Mouse (Mus musculus) intestine, embryonic 14.5 days (tissue): Measurements from ENCODE around the gene Traf2. TPM values are rescaled to one million over a fixed set of nuclear protein-coding genes. Genes with fewer than 3 reads are reported as not detected.

Source experiments
- ATAC-seq: fragments of 200-750 bp; cut with Nextera tagmentation; replicated peaks from 2 replicates; pipeline ENCODE4 v1.8.0; 2017; ENCODE audit warnings: low read depth, moderate number of reproducible peaks, moderate TSS enrichment, moderate library complexity; ENCODE audit not compliant: low FRiP score, low TSS enrichment
- DNase-seq: peaks from one replicate; pipeline ENCODE4 v3.0.0-alpha.2; 2018; ENCODE audit warnings: low spot score
- H3K27ac ChIP-seq: fragments of 300-500 bp; sonication (generic); 2 replicates; pipeline ENCODE4 v1.5.1; 2014; ENCODE audit warnings: low read depth, mild to moderate bottlenecking, control low read depth
- H3K27me3 ChIP-seq: fragments of 300-500 bp; sonication (generic); replicated peaks from 2 replicates; pipeline ENCODE4 v1.6.1; 2014; ENCODE audit warnings: low read length, control low read depth; ENCODE audit not compliant: control insufficient read depth, insufficient read depth
- H3K36me3 ChIP-seq: fragments of 300-500 bp; sonication (generic); 2 replicates; pipeline ENCODE4 v1.6.1; 2014; ENCODE audit warnings: low read length, control low read depth; ENCODE audit not compliant: control insufficient read depth, insufficient read depth
- H3K4me1 ChIP-seq: fragments of 300-500 bp; sonication (generic); replicated peaks from 2 replicates; pipeline ENCODE4 v1.6.1; 2014; ENCODE audit warnings: low read length, control low read depth, mixed read lengths; ENCODE audit not compliant: control insufficient read depth, insufficient read depth
- H3K4me2 ChIP-seq: fragments of 300-500 bp; sonication (generic); 2 replicates; pipeline ENCODE4 v1.6.1; 2014; ENCODE audit warnings: low read length
- H3K4me3 ChIP-seq: fragments of 300-500 bp; sonication (generic); 2 replicates; pipeline ENCODE4 v1.5.1; 2014; ENCODE audit warnings: low read depth, low read length, control low read depth, mixed read lengths
- H3K9ac ChIP-seq: fragments of 300-500 bp; sonication (generic); 2 replicates; pipeline ENCODE4 v1.6.1; 2014; ENCODE audit warnings: mild to moderate bottlenecking, low read length
- H3K9me3 ChIP-seq: fragments of 300-500 bp; sonication (generic); 2 replicates; pipeline ENCODE4 v1.6.1; 2016; ENCODE audit warnings: low read length, control low read depth; ENCODE audit not compliant: control insufficient read depth
- WGBS: fragments of 180-500 bp; shearing (Covaris S2); extraction: QIAGEN DNeasy Blood & Tissue Kit; methylation state at CpG from one replicate; pipeline ENCODE4 v1.1.7; 2014; 5-methylcytosine and 5-hydroxymethylcytosine counted together
- polyA plus RNA-seq: library from polyadenylated mRNA; unstranded; fragments of >200 nt; fragmentation: Nextera tagmentation; extraction: Ambion mirVana; gene quantifications from 2 replicates; pipeline ENCODE4 v1.2.1, GENCODE M21; 2014

Gene Traf2
- polyA plus RNA-seq, 1 experiment from 2014 or later: 32.0 TPM

- Histone ChIP-seq H3K27me3 (no peaks in the 10 kb centered on the region), H3K4me1 (peaks cover 3% of the 10 kb centered on the region), H3K4me3 (no peak overlapping the region), H3K9me3 (no peaks in the 10 kb centered on the region), H3K9ac (no peak overlapping the region), H3K36me3 (no peaks in the 10 kb centered on the region), H3K27ac (no peak overlapping the region), H3K4me2 (no peak overlapping the region)
- DNase-seq: no peak
- ATAC-seq: no peak
- WGBS: 47% methylated on average over 4 of the region's 4 CpGs
Observed at GRCm38 (mm10) chr2:25496462-25496861, 50.3 kb downstream of the Traf2 start.

GRCm38 (mm10) chr2:25493476-25493961 lies 53.2 kb downstream of the Traf2 start, which contains the start of gene Lcn12:
TSS of gene Lcn12 (minus strand) at chr2:25493911.
- DNase-seq (no peak), ATAC-seq (no peak)
- Histone ChIP-seq H3K27me3 (no peaks in the 10 kb centered on the region), H3K27ac (no peak within 1 kb of the TSS), H3K4me2 (no peak within 1 kb of the TSS), H3K9me3 (no peaks in the 10 kb centered on the region), H3K36me3 (no peaks in the 10 kb centered on the region), H3K4me3 (no peak within 1 kb of the TSS), H3K4me1 (no peaks in the 10 kb centered on the region), H3K9ac (no peak within 1 kb of the TSS)
- 84% methylated on average over 5 of the region's 5 CpGs for WGBS

- no peak for ATAC-seq
- Histone ChIP-seq H3K27ac (no peak overlapping the region), H3K4me2 (no peak overlapping the region), H3K4me3 (no peak overlapping the region), H3K9ac (no peak overlapping the region), H3K9me3 (no peaks in the 10 kb centered on the region), H3K4me1 (no peaks in the 10 kb centered on the region), H3K27me3 (no peaks in the 10 kb centered on the region), H3K36me3 (no peaks in the 10 kb centered on the region)
- 83% methylated on average over 5 of the region's 5 CpGs for WGBS
- no peak for DNase-seq
Observed at GRCm38 (mm10) chr2:25492988-25493387, 53.8 kb downstream of the Traf2 start.

- Histone ChIP-seq H3K36me3 (no peaks in the 10 kb centered on the region), H3K4me2 (no peak overlapping the region), H3K9ac (no peak overlapping the region), H3K27me3 (no peaks in the 10 kb centered on the region), H3K4me1 (no peaks in the 10 kb centered on the region), H3K27ac (no peak overlapping the region), H3K9me3 (no peaks in the 10 kb centered on the region), H3K4me3 (no peak overlapping the region)
- no peak for DNase-seq
- ATAC-seq: no peak
- 80% methylated on average over 7 of the region's 7 CpGs for WGBS
Observed at GRCm38 (mm10) chr2:25488671-25489068, 58.1 kb downstream of the Traf2 start.

- Histone ChIP-seq H3K27me3 (no peaks in the 10 kb centered on the region), H3K36me3 (no peaks in the 10 kb centered on the region), H3K9ac (no peak overlapping the region), H3K4me1 (no peaks in the 10 kb centered on the region), H3K4me2 (no peak overlapping the region), H3K9me3 (no peaks in the 10 kb centered on the region), H3K4me3 (no peak overlapping the region), H3K27ac (no peak overlapping the region)
- ATAC-seq (no peak), DNase-seq (no peak)
- WGBS: 82% methylated on average over 6 of the region's 6 CpGs
Observed at GRCm38 (mm10) chr2:25487965-25488670, 58.6 kb downstream of the Traf2 start.

- Histone ChIP-seq H3K4me1 (no peaks in the 10 kb centered on the region), H3K4me3 (no peak overlapping the region), H3K9ac (no peak overlapping the region), H3K27ac (no peak overlapping the region), H3K36me3 (no peaks in the 10 kb centered on the region), H3K9me3 (no peaks in the 10 kb centered on the region), H3K4me2 (no peak overlapping the region), H3K27me3 (no peaks in the 10 kb centered on the region)
- ATAC-seq: no peak
- no peak for DNase-seq
- WGBS: 52% methylated on average over 11 of the region's 11 CpGs
Observed at GRCm38 (mm10) chr2:25484901-25485647, 61.7 kb downstream of the Traf2 start.

- WGBS: 26% methylated on average over 7 of the region's 7 CpGs
- no peaks in the 10 kb centered on the region for H3K27me3 ChIP-seq
- no peaks in the 10 kb centered on the region for H3K9me3 ChIP-seq
- H3K4me2 ChIP-seq: no peak overlapping the region
- ATAC-seq: 0 out of 2 replicates have a peak, but pooled peaks have one; percentile 22
- H3K27ac ChIP-seq: no peak overlapping the region
- H3K4me3 ChIP-seq: no peak overlapping the region
- H3K36me3 ChIP-seq: no peaks in the 10 kb centered on the region
- DNase-seq: peak; percentile 67
- H3K4me1 ChIP-seq: no peaks in the 10 kb centered on the region
- H3K9ac ChIP-seq: no peak overlapping the region
Observed at GRCm38 (mm10) chr2:25482969-25483368, 63.8 kb downstream of the Traf2 start.

- Histone ChIP-seq H3K4me1 (no peaks in the 10 kb centered on the region), H3K27me3 (no peaks in the 10 kb centered on the region), H3K9me3 (no peaks in the 10 kb centered on the region), H3K4me2 (no peak overlapping the region), H3K36me3 (no peaks in the 10 kb centered on the region), H3K4me3 (no peak overlapping the region), H3K27ac (no peak overlapping the region), H3K9ac (no peak overlapping the region)
- DNase-seq: no peak
- no peak for ATAC-seq
- WGBS: 92% methylated on average over 1 of the region's 1 CpGs
Observed at GRCm38 (mm10) chr2:25480541-25480940, 66.2 kb downstream of the Traf2 start.
